Comparison of ENCODE assay signal across 12 mouse cellular contexts in the genomic region with DNA sequence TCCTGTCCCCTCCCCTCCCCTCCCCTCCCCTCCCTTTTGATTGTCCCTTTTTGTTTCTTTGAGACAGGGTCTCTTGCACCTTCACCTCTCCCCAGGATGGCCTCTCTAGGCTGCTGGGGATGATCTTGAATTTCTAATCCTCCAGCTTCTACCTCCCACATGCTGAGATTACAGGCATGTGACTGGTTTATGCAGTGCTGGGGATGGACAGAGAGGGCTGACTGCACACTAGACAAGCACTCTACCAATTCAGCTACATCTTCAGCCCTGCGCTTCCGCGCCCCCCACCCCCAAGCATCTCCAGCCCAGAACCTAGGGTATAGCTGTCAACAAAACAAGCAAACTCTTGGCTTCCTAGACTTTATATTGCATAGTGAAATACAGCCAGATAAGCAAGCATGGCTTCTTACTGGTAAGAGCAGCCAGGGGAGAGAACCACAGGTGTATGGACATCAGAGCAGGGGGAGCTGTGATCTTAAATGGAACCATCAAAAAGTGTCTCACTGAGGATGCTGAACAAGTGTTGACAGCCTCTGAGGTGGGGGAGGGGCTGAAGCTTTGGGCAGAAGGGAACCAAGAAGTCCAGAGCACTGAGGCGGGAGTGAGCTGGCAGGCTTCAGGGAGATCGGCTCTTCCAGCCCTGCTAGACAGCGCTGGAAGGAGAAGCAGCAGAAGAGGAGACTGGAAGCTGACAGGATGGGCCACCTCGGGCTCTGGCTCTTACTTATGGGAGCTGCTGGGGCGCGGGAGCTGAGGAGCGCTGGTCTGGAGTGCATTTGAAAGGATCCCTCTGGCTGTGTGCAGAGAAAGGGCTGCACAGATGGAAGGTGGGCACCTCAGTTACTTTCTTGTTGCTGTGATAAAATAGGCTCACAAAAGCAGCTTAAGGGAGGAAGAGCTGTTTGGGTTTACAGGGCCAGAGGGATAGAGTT. TPM values are rescaled to one million over a fixed set of nuclear protein-coding genes. Genes with fewer than 3 reads are reported as not detected.
DNase-seq lines count a peak whose midpoint lies in the region; ATAC-seq and TF ChIP-seq lines count a peak whose summit lies in the region.
"Had no signal": no experiment of that assay in that cellular context is flagged by ENCODE, and none has a peak within 500 bp of the region (broad histone marks: within the 10 kb centered on the region; RNA-seq: fewer than 3 reads in every experiment).

No protein-coding gene starts in this region.

- intact Hi-C loops in left cerebral cortex, postnatal 14 days (cut with DNase I), result no loop called here

- TF ChIP-seq EP300 in stomach, postnatal 0 days (optimal IDR thresholded peaks at IDR 0.05), result no peak

- peak; percentile 63; the same call in 1 of the 2 replicates for ATAC-seq in kidney, embryonic 16.5 days (ENCODE audit: low FRiP score, low TSS enrichment)
- no peak for ATAC-seq in forebrain, embryonic 13.5 days
- ATAC-seq in stomach, postnatal 0 days (ENCODE audit: low FRiP score, low TSS enrichment), result no peak
- ATAC-seq in intestine, postnatal 0 days, result no peak

- no peak overlapping the region for H3K4me2 ChIP-seq in kidney, embryonic 16.5 days (replicated peaks; ENCODE audit: low read depth, low read length)
- H3K4me2 ChIP-seq in forebrain, embryonic 13.5 days, result peak overlapping the region; percentile 11; the same call in 1 of the 2 replicates
- H3K4me2 ChIP-seq in stomach, postnatal 0 days (replicated peaks; ENCODE audit: low read depth), result no peak overlapping the region
- H3K4me2 ChIP-seq in intestine, postnatal 0 days (replicated peaks; ENCODE audit: low read depth), result no peak overlapping the region
- H3K4me2 ChIP-seq: neural tube, embryonic 13.5 days had no signal

- H3K27me3 ChIP-seq in kidney, embryonic 16.5 days (ENCODE audit: insufficient read depth, low read length), result no peaks in the 10 kb centered on the region
- no peaks in the 10 kb centered on the region for H3K27me3 ChIP-seq in forebrain, embryonic 13.5 days
- H3K27me3 ChIP-seq in stomach, postnatal 0 days (ENCODE audit: control insufficient read depth, insufficient read depth, low read length), result no peaks in the 10 kb centered on the region
- no peaks in the 10 kb centered on the region for H3K27me3 ChIP-seq in intestine, postnatal 0 days (replicated peaks; ENCODE audit: control insufficient read depth, insufficient read depth, low read length)

- H3K9ac ChIP-seq in kidney, embryonic 16.5 days (replicated peaks; ENCODE audit: low read length), result peak overlapping the region; percentile 26; the same call in 1 of the 2 replicates
- H3K9ac ChIP-seq in forebrain, embryonic 13.5 days, result no peak overlapping the region
- no peak overlapping the region for H3K9ac ChIP-seq in stomach, postnatal 0 days (ENCODE audit: low read length)
- no peak overlapping the region for H3K9ac ChIP-seq in intestine, postnatal 0 days (ENCODE audit: low read depth, low read length)
- H3K9ac ChIP-seq: neural tube, embryonic 13.5 days had no signal

- no peaks in the 10 kb centered on the region for H3K36me3 ChIP-seq in kidney, embryonic 16.5 days (ENCODE audit: insufficient read depth, low read length)
- no peaks in the 10 kb centered on the region for H3K36me3 ChIP-seq in forebrain, embryonic 13.5 days (ENCODE audit: poor library complexity, severe bottlenecking)
- no peaks in the 10 kb centered on the region for H3K36me3 ChIP-seq in stomach, postnatal 0 days (ENCODE audit: control insufficient read depth, insufficient read depth, low read length)
- H3K36me3 ChIP-seq in intestine, postnatal 0 days (ENCODE audit: control insufficient read depth, insufficient read depth), result no peaks in the 10 kb centered on the region
- H3K36me3 ChIP-seq: neural tube, embryonic 13.5 days had no signal

- H3K4me3 ChIP-seq in kidney, embryonic 16.5 days (ENCODE audit: low read length), result no peak overlapping the region
- H3K4me3 ChIP-seq in forebrain, embryonic 13.5 days, result no peak overlapping the region
- H3K4me3 ChIP-seq in stomach, postnatal 0 days (ENCODE audit: low read depth, low read length), result no peak overlapping the region
- H3K4me3 ChIP-seq in intestine, postnatal 0 days (ENCODE audit: low read depth, low read length), result no peak overlapping the region
- H3K4me3 ChIP-seq: heart, adult 2 months; neural tube, embryonic 13.5 days had no signal

- H3K9me3 ChIP-seq in kidney, embryonic 16.5 days (ENCODE audit: low read length), result no peaks in the 10 kb centered on the region
- no peaks in the 10 kb centered on the region for H3K9me3 ChIP-seq in forebrain, embryonic 13.5 days (replicated peaks)
- no peaks in the 10 kb centered on the region for H3K9me3 ChIP-seq in stomach, postnatal 0 days (ENCODE audit: control insufficient read depth, low read length)
- H3K9me3 ChIP-seq in intestine, postnatal 0 days (ENCODE audit: control insufficient read depth), result no peaks in the 10 kb centered on the region
- H3K9me3 ChIP-seq: neural tube, embryonic 13.5 days had no signal

- 28% methylated on average over 10 of the region's 10 CpGs for WGBS in kidney, embryonic 16.5 days
- 17% methylated on average over 10 of the region's 10 CpGs for WGBS in forebrain, embryonic 13.5 days
- 38% methylated on average over 10 of the region's 10 CpGs for WGBS in stomach, postnatal 0 days
- WGBS in intestine, postnatal 0 days, result 36% methylated on average over 10 of the region's 10 CpGs

- peaks cover 8% of the 10 kb centered on the region for H3K4me1 ChIP-seq in kidney, embryonic 16.5 days (ENCODE audit: insufficient read depth, low read length)
- H3K4me1 ChIP-seq in forebrain, embryonic 13.5 days, result peaks cover 7% of the 10 kb centered on the region
- H3K4me1 ChIP-seq in stomach, postnatal 0 days (replicated peaks; ENCODE audit: control insufficient read depth, insufficient read depth), result no peaks in the 10 kb centered on the region
- no peaks in the 10 kb centered on the region for H3K4me1 ChIP-seq in intestine, postnatal 0 days (replicated peaks; ENCODE audit: control insufficient read depth, insufficient read depth, low read length)

- DNase-seq in kidney, postnatal 10 days, result no peak
- peak; percentile 44 to 66 for DNase-seq in left cerebral cortex, postnatal 14 days (ENCODE audit: low spot score in 2 of 2)
- peak; percentile 44 for DNase-seq in retina, postnatal 1 day
- no peak for DNase-seq in stomach, postnatal 0 days (ENCODE audit: low spot score)
- DNase-seq in adrenal gland, postnatal 10 days, result no peak
- DNase-seq: adrenal gland, adult 2 months; heart, adult 2 months had no signal

- H3K27ac ChIP-seq in kidney, embryonic 16.5 days (ENCODE audit: low read length), result no peak overlapping the region
- H3K27ac ChIP-seq in forebrain, embryonic 13.5 days, result no peak overlapping the region
- H3K27ac ChIP-seq in stomach, postnatal 0 days (replicated peaks), result no peak overlapping the region
- no peak overlapping the region for H3K27ac ChIP-seq in intestine, postnatal 0 days (ENCODE audit: low read depth, low read length)
- H3K27ac ChIP-seq: heart, adult 2 months; neural tube, embryonic 13.5 days had no signal

- TF ChIP-seq CTCF in stomach, postnatal 0 days (IDR thresholded peaks at IDR 0.05; ENCODE audit: low read depth), result no peak
- TF ChIP-seq CTCF in intestine, postnatal 0 days (IDR thresholded peaks at IDR 0.05; ENCODE audit: low read depth), result no peak

RNA-seq across cellular contexts. Expression of gene Wfdc2, which starts 12.0 kb away (rescaled TPM):
- polyA plus RNA-seq in kidney, embryonic 16.5 days (2015; fragmentation: Nextera tagmentation; extraction: Ambion mirVana), result 399 and 441 TPM in 2 replicates
- 15.4 and 21.2 TPM in 2 replicates for polyA plus RNA-seq in forebrain, embryonic 13.5 days (2015; fragmentation: Nextera tagmentation; extraction: Ambion mirVana)
- 1 to 10 TPM; 1.0 to 1.6 TPM for total RNA-seq in left cerebral cortex, postnatal 14 days (2021)
- 123 and 147 TPM in 2 replicates for polyA plus RNA-seq in stomach, postnatal 0 days (2015; fragmentation: Nextera tagmentation; extraction: Ambion mirVana)
- 6.5 and 11.9 TPM in 2 replicates for polyA plus RNA-seq in intestine, postnatal 0 days (2015; fragmentation: Nextera tagmentation; extraction: Ambion mirVana)
- total RNA-seq in adrenal gland, postnatal 10 days (2021), result 1 to 10 TPM; 1.9 to 2.9 TPM
- total RNA-seq: adrenal gland, adult 2 months had no signal

RNA-seq across cellular contexts. Expression of gene Spint3, which starts 23.0 kb away (rescaled TPM):
- polyA plus RNA-seq in kidney, embryonic 16.5 days (2015; fragmentation: Nextera tagmentation; extraction: Ambion mirVana), result not detected in 2 replicates
- not detected in 2 replicates for polyA plus RNA-seq in forebrain, embryonic 13.5 days (2015; fragmentation: Nextera tagmentation; extraction: Ambion mirVana)
- not detected for total RNA-seq in left cerebral cortex, postnatal 14 days (2021)
- not detected in 2 replicates for polyA plus RNA-seq in stomach, postnatal 0 days (2015; fragmentation: Nextera tagmentation; extraction: Ambion mirVana)
- polyA plus RNA-seq in intestine, postnatal 0 days (2015; fragmentation: Nextera tagmentation; extraction: Ambion mirVana), result not detected in 2 replicates
- not detected for total RNA-seq in adrenal gland, postnatal 10 days (2021)
- total RNA-seq: adrenal gland, adult 2 months; heart, adult 2 months had no signal
- polyA plus RNA-seq: adrenal gland, adult 2 months; heart, adult 2 months; neural tube, embryonic 13.5 days; testis, adult 2 months had no signal

RNA-seq across cellular contexts. Expression of gene Wfdc6a, which starts 35.0 kb away (rescaled TPM):
- not detected in 2 replicates for polyA plus RNA-seq in kidney, embryonic 16.5 days (2015; fragmentation: Nextera tagmentation; extraction: Ambion mirVana)
- not detected in 2 replicates for polyA plus RNA-seq in forebrain, embryonic 13.5 days (2015; fragmentation: Nextera tagmentation; extraction: Ambion mirVana)
- under 1 TPM; 0.72 to 0.92 TPM for total RNA-seq in left cerebral cortex, postnatal 14 days (2021)
- 0.75 and 1.1 TPM in 2 replicates for polyA plus RNA-seq in stomach, postnatal 0 days (2015; fragmentation: Nextera tagmentation; extraction: Ambion mirVana)
- 0.14 TPM in 1 of 2 replicates, not detected in the other for polyA plus RNA-seq in intestine, postnatal 0 days (2015; fragmentation: Nextera tagmentation; extraction: Ambion mirVana)
- total RNA-seq in adrenal gland, postnatal 10 days (2021), result 1 to 10 TPM in 1 of 2 experiments, under 1 TPM in 1; 0.51 to 1.0 TPM
- polyA plus RNA-seq: neural tube, embryonic 13.5 days had no signal

RNA-seq across cellular contexts. Expression of gene Eppin, which starts 43.2 kb away (rescaled TPM):
- not detected in 2 replicates for polyA plus RNA-seq in kidney, embryonic 16.5 days (2015; fragmentation: Nextera tagmentation; extraction: Ambion mirVana)
- not detected in 2 replicates for polyA plus RNA-seq in forebrain, embryonic 13.5 days (2015; fragmentation: Nextera tagmentation; extraction: Ambion mirVana)
- not detected for total RNA-seq in left cerebral cortex, postnatal 14 days (2021)
- polyA plus RNA-seq in stomach, postnatal 0 days (2015; fragmentation: Nextera tagmentation; extraction: Ambion mirVana), result not detected in 2 replicates
- polyA plus RNA-seq in intestine, postnatal 0 days (2015; fragmentation: Nextera tagmentation; extraction: Ambion mirVana), result not detected in 2 replicates
- total RNA-seq in adrenal gland, postnatal 10 days (2021), result not detected
- total RNA-seq: adrenal gland, adult 2 months; heart, adult 2 months had no signal
- polyA plus RNA-seq: adrenal gland, adult 2 months; neural tube, embryonic 13.5 days had no signal

RNA-seq across cellular contexts. Expression of gene Pigt, which starts 52.9 kb away (rescaled TPM):
- polyA plus RNA-seq in kidney, embryonic 16.5 days (2015; fragmentation: Nextera tagmentation; extraction: Ambion mirVana), result 70.7 and 75.8 TPM in 2 replicates
- 47.2 and 52.2 TPM in 2 replicates for polyA plus RNA-seq in forebrain, embryonic 13.5 days (2015; fragmentation: Nextera tagmentation; extraction: Ambion mirVana)
- 100 to 1,000 TPM; 115 to 122 TPM for total RNA-seq in left cerebral cortex, postnatal 14 days (2021)
- 53.6 and 54.7 TPM in 2 replicates for polyA plus RNA-seq in stomach, postnatal 0 days (2015; fragmentation: Nextera tagmentation; extraction: Ambion mirVana)
- polyA plus RNA-seq in intestine, postnatal 0 days (2015; fragmentation: Nextera tagmentation; extraction: Ambion mirVana), result 75.8 and 83.0 TPM in 2 replicates
- 10 to 100 TPM; 87.4 to 93.0 TPM for total RNA-seq in adrenal gland, postnatal 10 days (2021)

Comparison
In these comparisons a context has a peak if more than half of its experiments do, and no peak if none do; other contexts are left out.
1. DNase-seq: peak in left cerebral cortex, postnatal 14 days (2 of 2) and retina, postnatal 1 day (single experiment); none in kidney, postnatal 10 days (single experiment), stomach, postnatal 0 days (single experiment) and adrenal gland, postnatal 10 days (single experiment).